Mouse (Mus musculus) lung, embryonic 15.5 days (tissue): ENCODE measurements around the gene Lix1. TPM values are rescaled to one million over a fixed set of nuclear protein-coding genes. Genes with fewer than 3 reads are reported as not detected.
A peak's percentile ranks its signal among the peaks of the same experiment; 100 is the strongest.

Experiments used
- ATAC-seq: fragments of 200-750 bp; cut with Nextera tagmentation; 2 replicates; pipeline ENCODE4 v1.8.0; 2017; ENCODE audit warnings: moderate number of reproducible peaks, borderline replicate concordance; ENCODE audit not compliant: low FRiP score, low TSS enrichment; ENCODE audit errors: extremely low read depth
- H3K27ac ChIP-seq: fragments of 300-500 bp; sonication (generic); 2 replicates; pipeline ENCODE4 v1.5.1; 2015; ENCODE audit warnings: moderate library complexity, mild to moderate bottlenecking, inconsistent platforms
- H3K27me3 ChIP-seq: fragments of 300-500 bp; sonication (generic); 2 replicates; pipeline ENCODE4 v1.6.1; 2015; ENCODE audit warnings: inconsistent platforms
- H3K36me3 ChIP-seq: fragments of 300-500 bp; sonication (generic); 2 replicates; pipeline ENCODE4 v1.6.1; 2015; ENCODE audit warnings: inconsistent platforms
- H3K4me1 ChIP-seq: fragments of 300-500 bp; sonication (generic); 2 replicates; pipeline ENCODE4 v1.6.1; 2015; ENCODE audit warnings: inconsistent platforms
- H3K4me2 ChIP-seq: fragments of 300-500 bp; sonication (generic); 2 replicates; pipeline ENCODE4 v1.6.1; 2015; ENCODE audit warnings: inconsistent platforms, mild to moderate bottlenecking, moderate library complexity
- H3K4me3 ChIP-seq: fragments of 300-500 bp; sonication (generic); 2 replicates; pipeline ENCODE4 v1.5.1; 2015; ENCODE audit warnings: mild to moderate bottlenecking, inconsistent platforms
- H3K9ac ChIP-seq: fragments of 300-500 bp; sonication (generic); 2 replicates; pipeline ENCODE4 v1.6.1; 2015; ENCODE audit warnings: inconsistent platforms
- H3K9me3 ChIP-seq: fragments of 300-500 bp; sonication (generic); 2 replicates; pipeline ENCODE4 v1.6.1; 2016; ENCODE audit warnings: inconsistent platforms
- WGBS: fragments of 180-500 bp; shearing (Covaris S2); methylation state at CpG from one replicate; pipeline ENCODE4 v1.1.7; 2015; 5-methylcytosine and 5-hydroxymethylcytosine counted together
- polyA plus RNA-seq: library from polyadenylated mRNA; unstranded; fragments of >200 nt; fragmentation: Nextera tagmentation; extraction: Ambion mirVana; gene quantifications from 2 replicates; pipeline ENCODE4 v1.2.1, GENCODE M21; 2015

Gene Lix1
- polyA plus RNA-seq, 1 experiment from 2014 or later: 1.1 TPM

GRCm38 (mm10) chr17:17424609-17425307 is 22.3 kb downstream of the Lix1 start:
- H3K9ac ChIP-seq: no peak overlapping the region
- H3K4me3 ChIP-seq: no peak overlapping the region
- no peak for ATAC-seq
- H3K27me3 ChIP-seq: no peaks in the 10 kb centered on the region
- H3K27ac ChIP-seq: peak overlapping the region; percentile 57
- WGBS: 37% methylated on average over 4 of the region's 4 CpGs
- no peaks in the 10 kb centered on the region for H3K36me3 ChIP-seq
- no peaks in the 10 kb centered on the region for H3K9me3 ChIP-seq
- H3K4me2 ChIP-seq: no peak overlapping the region
- no peaks in the 10 kb centered on the region for H3K4me1 ChIP-seq

- 0 out of 2 replicates have a peak overlapping the region, but pooled peaks have one; percentile 57 for H3K27ac ChIP-seq
- ATAC-seq: no peak
- no peaks in the 10 kb centered on the region for H3K36me3 ChIP-seq
- WGBS: 56% methylated on average over 4 of the region's 4 CpGs
- H3K9ac ChIP-seq: no peak overlapping the region
- no peaks in the 10 kb centered on the region for H3K4me1 ChIP-seq
- no peak overlapping the region for H3K4me2 ChIP-seq
- no peak overlapping the region for H3K4me3 ChIP-seq
- no peaks in the 10 kb centered on the region for H3K27me3 ChIP-seq
- H3K9me3 ChIP-seq: no peaks in the 10 kb centered on the region
Measured at GRCm38 (mm10) chr17:17425308-17425813, 22.9 kb downstream of the Lix1 start.

GRCm38 (mm10) chr17:17425906-17426305 is 23.4 kb downstream of the Lix1 start:
- no peak for ATAC-seq
- Histone ChIP-seq H3K9me3 (no peaks in the 10 kb centered on the region), H3K27me3 (no peaks in the 10 kb centered on the region), H3K4me1 (no peaks in the 10 kb centered on the region), H3K9ac (no peak overlapping the region), H3K4me2 (no peak overlapping the region), H3K27ac (no peak overlapping the region), H3K4me3 (no peak overlapping the region), H3K36me3 (no peaks in the 10 kb centered on the region)
- WGBS: 43% methylated on average over 3 of the region's 3 CpGs

GRCm38 (mm10) chr17:17428888-17429287 is 26.4 kb downstream of the Lix1 start:
- Histone ChIP-seq H3K36me3 (no peaks in the 10 kb centered on the region), H3K9ac (no peak overlapping the region), H3K4me3 (no peak overlapping the region), H3K27ac (no peak overlapping the region), H3K27me3 (no peaks in the 10 kb centered on the region), H3K4me1 (no peaks in the 10 kb centered on the region), H3K4me2 (no peak overlapping the region), H3K9me3 (no peaks in the 10 kb centered on the region)
- WGBS: 69% methylated on average over 2 of the region's 2 CpGs
- no peak for ATAC-seq

- no peaks in the 10 kb centered on the region for H3K27me3 ChIP-seq
- no peak overlapping the region for H3K4me3 ChIP-seq
- H3K4me2 ChIP-seq: no peak overlapping the region
- no peak overlapping the region for H3K9ac ChIP-seq
- H3K27ac ChIP-seq: no peak overlapping the region
- ATAC-seq: no peak
- WGBS: 76% methylated on average over 4 of the region's 4 CpGs
- H3K9me3 ChIP-seq: no peaks in the 10 kb centered on the region
- H3K36me3 ChIP-seq: no peaks in the 10 kb centered on the region
- no peaks in the 10 kb centered on the region for H3K4me1 ChIP-seq
Measured at GRCm38 (mm10) chr17:17433679-17434078, 31.2 kb downstream of the Lix1 start.

GRCm38 (mm10) chr17:17438576-17439191 is 36.2 kb downstream of the Lix1 start:
- Histone ChIP-seq H3K4me3 (no peak overlapping the region), H3K4me1 (no peaks in the 10 kb centered on the region), H3K9me3 (no peaks in the 10 kb centered on the region), H3K9ac (no peak overlapping the region), H3K36me3 (no peaks in the 10 kb centered on the region), H3K27ac (no peak overlapping the region), H3K4me2 (no peak overlapping the region), H3K27me3 (no peaks in the 10 kb centered on the region)
- no peak for ATAC-seq

- WGBS: 40% methylated on average over 4 of the region's 4 CpGs
- H3K9me3 ChIP-seq: no peaks in the 10 kb centered on the region
Measured at GRCm38 (mm10) chr17:17441876-17442498, 39.5 kb downstream of the Lix1 start.

GRCm38 (mm10) chr17:17444297-17444886 is 41.9 kb downstream of the Lix1 start:
- H3K4me2 ChIP-seq: no peak overlapping the region
- H3K36me3 ChIP-seq: no peaks in the 10 kb centered on the region
- H3K9me3 ChIP-seq: no peaks in the 10 kb centered on the region
- no peak for ATAC-seq
- H3K27ac ChIP-seq: no peak overlapping the region
- WGBS: 69% methylated on average over 3 of the region's 3 CpGs
- peaks cover 7% of the 10 kb centered on the region; the same call in 1 of the 2 replicates for H3K4me1 ChIP-seq
- no peak overlapping the region for H3K9ac ChIP-seq
- H3K27me3 ChIP-seq: no peaks in the 10 kb centered on the region
- no peak overlapping the region for H3K4me3 ChIP-seq

More at GRCm38 (mm10) chr17:17441876-17442498, 39.5 kb downstream of the Lix1 start:
- Histone ChIP-seq H3K4me2 (no peak overlapping the region), H3K27me3 (no peaks in the 10 kb centered on the region), H3K9ac (no peak overlapping the region), H3K27ac (no peak overlapping the region), H3K4me3 (no peak overlapping the region), H3K4me1 (no peaks in the 10 kb centered on the region), H3K36me3 (no peaks in the 10 kb centered on the region)
- no peak for ATAC-seq

GRCm38 (mm10) chr17:17446683-17447082 is 44.2 kb downstream of the Lix1 start:
- Histone ChIP-seq H3K9ac (no peak overlapping the region), H3K36me3 (no peaks in the 10 kb centered on the region), H3K4me1 (peaks cover 7% of the 10 kb centered on the region; the same call in 1 of the 2 replicates), H3K4me2 (no peak overlapping the region), H3K4me3 (no peak overlapping the region), H3K9me3 (no peaks in the 10 kb centered on the region), H3K27ac (no peak overlapping the region), H3K27me3 (no peaks in the 10 kb centered on the region)
- ATAC-seq: no peak
- WGBS: 93% methylated on average over 3 of the region's 3 CpGs

- H3K27me3 ChIP-seq: no peaks in the 10 kb centered on the region
- peaks cover 7% of the 10 kb centered on the region; the same call in 1 of the 2 replicates for H3K4me1 ChIP-seq
- no peak overlapping the region for H3K4me3 ChIP-seq
- no peak for ATAC-seq
- H3K27ac ChIP-seq: no peak overlapping the region
- no peak overlapping the region for H3K4me2 ChIP-seq
- H3K36me3 ChIP-seq: no peaks in the 10 kb centered on the region
- no peak overlapping the region for H3K9ac ChIP-seq
- WGBS: 71% methylated on average over 5 of the region's 5 CpGs
- no peaks in the 10 kb centered on the region for H3K9me3 ChIP-seq
Measured at GRCm38 (mm10) chr17:17447821-17448220, 45.3 kb downstream of the Lix1 start.

GRCm38 (mm10) chr17:17448737-17449440 is 46.4 kb downstream of the Lix1 start:
- no peaks in the 10 kb centered on the region for H3K36me3 ChIP-seq
- peak; percentile 65 for ATAC-seq
- 4% methylated on average over 17 of the region's 17 CpGs for WGBS
- H3K9me3 ChIP-seq: no peaks in the 10 kb centered on the region
- no peaks in the 10 kb centered on the region for H3K27me3 ChIP-seq
- H3K9ac ChIP-seq: no peak overlapping the region
- peak overlapping the region; percentile 57 for H3K4me2 ChIP-seq
- peaks cover 7% of the 10 kb centered on the region; the same call in 1 of the 2 replicates for H3K4me1 ChIP-seq
- H3K27ac ChIP-seq: no peak overlapping the region
- peak overlapping the region; percentile 35 for H3K4me3 ChIP-seq
